Mouse (Mus musculus) C2C12 (cell line): Measurements from ENCODE around the gene Caln1. TPM values are rescaled to one million over a fixed set of nuclear protein-coding genes. Genes with fewer than 3 reads are reported as not detected.

ENCODE experiments used
- H3K27me3 ChIP-seq: one replicate; pipeline ENCODE4 v1.6.1; 2011; ENCODE audit not compliant: control insufficient read depth, insufficient read depth, insufficient read length
- H3K36me3 ChIP-seq: one replicate; pipeline ENCODE4 v1.6.1; 2011; ENCODE audit not compliant: control insufficient read depth, insufficient read depth
- H3K4me3 ChIP-seq: one replicate; pipeline ENCODE4 v1.5.1; 2011; ENCODE audit warnings: mild to moderate bottlenecking, control low read depth; ENCODE audit not compliant: poor library complexity, insufficient read depth, severe bottlenecking
- H3K79me2 ChIP-seq: one replicate; pipeline ENCODE4 v1.6.1; 2011; ENCODE audit not compliant: control insufficient read depth, insufficient read depth
- H3K79me3 ChIP-seq: one replicate; pipeline ENCODE4 v1.6.1; 2011; ENCODE audit warnings: low read depth, control low read depth
- H3ac ChIP-seq: one replicate; pipeline ENCODE3; 2011; ENCODE audit warnings: low read depth; ENCODE audit not compliant: control insufficient read depth, insufficient read length
- CEBPB ChIP-seq: IDR thresholded peaks from one replicate; pipeline ENCODE4 v1.6.1; 2011; ENCODE audit warnings: low read depth, mild to moderate bottlenecking, control low read depth, moderate library complexity
- CTCF ChIP-seq: IDR thresholded peaks from one replicate; pipeline ENCODE4 v1.5.1; 2011; ENCODE audit not compliant: control insufficient read depth, insufficient read depth, insufficient read length
- FOSL1 ChIP-seq: IDR thresholded peaks from one replicate; pipeline ENCODE4 v1.8.0; 2011; ENCODE audit warnings: mild to moderate bottlenecking, low read length; ENCODE audit not compliant: poor library complexity, insufficient read depth, severe bottlenecking
- MAX ChIP-seq: IDR thresholded peaks from one replicate; pipeline ENCODE4 v1.6.1; 2011; ENCODE audit warnings: mild to moderate bottlenecking, control low read depth
- MYOD1 ChIP-seq: IDR thresholded peaks from one replicate; pipeline ENCODE4 v1.6.1; 2011; ENCODE audit warnings: low read depth; ENCODE audit not compliant: control insufficient read depth, insufficient read length
- MYOG ChIP-seq: IDR thresholded peaks from one replicate; pipeline ENCODE4 v1.6.1; 2011; ENCODE audit not compliant: control insufficient read depth, insufficient read length; ENCODE audit errors: extremely low read depth
- USF1 ChIP-seq: IDR thresholded peaks from one replicate; pipeline ENCODE4 v1.6.1; 2011; ENCODE audit warnings: low read depth, mild to moderate bottlenecking, control low read depth, moderate library complexity
- polyA plus RNA-seq: library from polyadenylated mRNA; unstranded; fragments of >200 nt; fragmentation: generic; extraction: Trizol; gene quantifications from one replicate; pipeline ENCODE4 v1.2.1, GENCODE M21; 2012; ENCODE audit warnings: missing spikeins

Caln1 gene
- polyA plus RNA-seq, 1 experiment: 0.02 TPM

GRCm38 (mm10) chr5:130527416-130527815 is 158.2 kb downstream of the Caln1 start:
- no peaks in the 10 kb centered on the region for H3K79me2 ChIP-seq
- H3K4me3 ChIP-seq: no peak overlapping the region
- H3K36me3 ChIP-seq: no peaks in the 10 kb centered on the region
- TF ChIP-seq FOSL1 (no peak), MAX (no peak), CEBPB (no peak), MYOG (no peak), USF1 (no peak), CTCF (no peak), MYOD1 (no peak)
- H3ac ChIP-seq: no peak overlapping the region
- H3K79me3 ChIP-seq: no peaks in the 10 kb centered on the region
- H3K27me3 ChIP-seq: no peaks in the 10 kb centered on the region

GRCm38 (mm10) chr5:130547496-130547895 is 178.2 kb downstream of the Caln1 start:
- no peaks in the 10 kb centered on the region for H3K79me2 ChIP-seq
- H3K36me3 ChIP-seq: no peaks in the 10 kb centered on the region
- no peaks in the 10 kb centered on the region for H3K79me3 ChIP-seq
- no peak overlapping the region for H3ac ChIP-seq
- TF ChIP-seq CEBPB: no peak
- no peak for TF ChIP-seq MAX
- no peak for TF ChIP-seq MYOD1
- TF ChIP-seq CTCF: no peak
- TF ChIP-seq MYOG: no peak
- no peak for TF ChIP-seq USF1
- TF ChIP-seq FOSL1: no peak
- H3K4me3 ChIP-seq: no peak overlapping the region
- H3K27me3 ChIP-seq: no peaks in the 10 kb centered on the region

GRCm38 (mm10) chr5:130553916-130554315 is 184.7 kb downstream of the Caln1 start:
- Histone ChIP-seq H3K36me3 (no peaks in the 10 kb centered on the region), H3K79me2 (no peaks in the 10 kb centered on the region)

GRCm38 (mm10) chr5:130563146-130563545 is 193.9 kb downstream of the Caln1 start:
- Histone ChIP-seq H3K79me2 (no peaks in the 10 kb centered on the region), H3ac (no peak overlapping the region), H3K27me3 (no peaks in the 10 kb centered on the region), H3K4me3 (no peak overlapping the region), H3K79me3 (no peaks in the 10 kb centered on the region), H3K36me3 (no peaks in the 10 kb centered on the region)
- no peak for TF ChIP-seq CEBPB
- TF ChIP-seq FOSL1: no peak
- TF ChIP-seq MYOG: no peak
- no peak for TF ChIP-seq CTCF
- TF ChIP-seq USF1: no peak
- TF ChIP-seq MAX: no peak
- TF ChIP-seq MYOD1: no peak

More at GRCm38 (mm10) chr5:130553916-130554315, 184.7 kb downstream of the Caln1 start:
- H3ac ChIP-seq: no peak overlapping the region
- TF ChIP-seq FOSL1 (no peak), USF1 (no peak)
- no peak overlapping the region for H3K4me3 ChIP-seq
- no peaks in the 10 kb centered on the region for H3K27me3 ChIP-seq
- no peaks in the 10 kb centered on the region for H3K79me3 ChIP-seq

- no peak overlapping the region for H3ac ChIP-seq
- H3K27me3 ChIP-seq: no peaks in the 10 kb centered on the region
- H3K36me3 ChIP-seq: no peaks in the 10 kb centered on the region
- H3K79me2 ChIP-seq: no peaks in the 10 kb centered on the region
- TF ChIP-seq MAX: no peak
- no peak for TF ChIP-seq MYOD1
- TF ChIP-seq USF1: no peak
- no peak for TF ChIP-seq FOSL1
- no peak for TF ChIP-seq CEBPB
- no peak overlapping the region for H3K4me3 ChIP-seq
- no peaks in the 10 kb centered on the region for H3K79me3 ChIP-seq
Observed at GRCm38 (mm10) chr5:130566002-130566401, 196.7 kb downstream of the Caln1 start.

- H3K79me3 ChIP-seq: no peaks in the 10 kb centered on the region
- TF ChIP-seq FOSL1 (no peak), CTCF (no peak), MYOG (no peak), MYOD1 (no peak), USF1 (no peak), MAX (no peak), CEBPB (no peak)
- no peaks in the 10 kb centered on the region for H3K79me2 ChIP-seq
- H3K27me3 ChIP-seq: no peaks in the 10 kb centered on the region
- no peaks in the 10 kb centered on the region for H3K36me3 ChIP-seq
- no peak overlapping the region for H3ac ChIP-seq
- H3K4me3 ChIP-seq: no peak overlapping the region
Observed at GRCm38 (mm10) chr5:130577581-130577980, 208.3 kb downstream of the Caln1 start.

- no peak for TF ChIP-seq USF1
- TF ChIP-seq MYOG: no peak
- TF ChIP-seq CTCF: no peak
- TF ChIP-seq MYOD1: no peak
- no peak for TF ChIP-seq FOSL1
- TF ChIP-seq MAX: no peak
- TF ChIP-seq CEBPB: no peak
- Histone ChIP-seq H3K79me3 (no peaks in the 10 kb centered on the region), H3ac (no peak overlapping the region), H3K36me3 (no peaks in the 10 kb centered on the region), H3K27me3 (no peaks in the 10 kb centered on the region), H3K4me3 (no peak overlapping the region), H3K79me2 (no peaks in the 10 kb centered on the region)
Observed at GRCm38 (mm10) chr5:130584042-130584441, 214.8 kb downstream of the Caln1 start.
